Mouse (Mus musculus) testis, adult 10 weeks (tissue): ENCODE results near the gene Por. TPM values are rescaled to one million over a fixed set of nuclear protein-coding genes. Genes with fewer than 3 reads are reported as not detected.

Experiments used
- polyA plus RNA-seq: library from polyadenylated mRNA; stranded (reverse); fragments of 350-450 nt; fragmentation: Illumina TruSeq; extraction: RNeasy Lipid Tissue Mini Kit (QIAGEN cat#74804); gene quantifications from one replicate; pipeline ENCODE4 v1.2.3, GENCODE M21; 2014; ENCODE audit warnings: low read depth, low replicate concordance

Gene Por
- polyA plus RNA-seq = 6.5 TPM

GRCm38 (mm10) chr5:135669741-135670275, at the start of gene Por:
Gene Por, plus strand, starts transcription at chr5:135670033.

GRCm38 (mm10) chr5:135632117-135632796, 37.6 kb upstream of the Por start, which contains the start of gene Rhbdd2:
Gene Rhbdd2, plus strand, starts transcription at chr5:135632618.

DNA sequence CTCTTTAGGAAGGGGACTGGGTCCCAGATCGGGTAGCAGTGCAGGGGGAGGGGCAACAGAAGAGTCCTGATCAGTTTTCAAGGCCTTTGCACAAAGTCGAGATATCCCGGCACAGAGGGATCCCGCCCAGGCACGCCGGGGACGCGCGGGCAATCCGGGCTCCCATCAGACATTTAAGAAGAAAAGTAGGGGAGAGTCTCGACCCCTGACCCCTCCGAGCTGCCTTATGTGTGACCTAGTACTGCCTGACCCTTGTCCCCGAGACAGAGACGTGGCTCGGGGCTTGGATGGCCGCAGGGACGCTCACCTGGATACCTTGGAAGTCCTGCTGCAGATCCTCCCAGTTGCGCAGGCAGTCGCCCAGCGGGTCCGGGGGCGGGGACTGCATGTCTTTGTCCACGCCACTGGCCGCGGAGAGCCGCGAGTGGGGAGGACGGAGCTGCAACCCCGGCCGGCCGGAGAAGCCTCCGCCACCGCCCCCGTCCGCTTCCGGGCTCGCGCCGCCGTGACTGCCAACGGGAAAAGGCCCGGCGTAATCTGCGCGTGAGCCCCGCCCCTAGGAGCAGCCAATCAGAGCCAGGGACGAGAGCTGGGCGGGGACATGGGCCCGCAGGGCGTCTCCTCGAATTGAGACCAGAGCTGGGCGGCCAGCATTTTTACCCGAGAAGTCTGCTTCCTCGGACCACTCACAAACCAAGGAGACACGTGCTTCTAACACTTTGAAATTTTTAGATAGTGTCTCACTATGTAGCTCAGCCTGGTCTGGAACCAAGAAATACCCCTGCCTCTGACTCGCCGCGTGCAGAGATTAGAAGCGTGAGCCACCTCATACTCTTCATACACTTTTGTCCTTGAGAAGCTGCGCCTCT, 74.1 kb downstream of the Por start, which contains the start of gene Tmem120a:
TSS of gene Tmem120a (minus strand) at position 708 of the 869 bp plus-strand sequence.

DNA sequence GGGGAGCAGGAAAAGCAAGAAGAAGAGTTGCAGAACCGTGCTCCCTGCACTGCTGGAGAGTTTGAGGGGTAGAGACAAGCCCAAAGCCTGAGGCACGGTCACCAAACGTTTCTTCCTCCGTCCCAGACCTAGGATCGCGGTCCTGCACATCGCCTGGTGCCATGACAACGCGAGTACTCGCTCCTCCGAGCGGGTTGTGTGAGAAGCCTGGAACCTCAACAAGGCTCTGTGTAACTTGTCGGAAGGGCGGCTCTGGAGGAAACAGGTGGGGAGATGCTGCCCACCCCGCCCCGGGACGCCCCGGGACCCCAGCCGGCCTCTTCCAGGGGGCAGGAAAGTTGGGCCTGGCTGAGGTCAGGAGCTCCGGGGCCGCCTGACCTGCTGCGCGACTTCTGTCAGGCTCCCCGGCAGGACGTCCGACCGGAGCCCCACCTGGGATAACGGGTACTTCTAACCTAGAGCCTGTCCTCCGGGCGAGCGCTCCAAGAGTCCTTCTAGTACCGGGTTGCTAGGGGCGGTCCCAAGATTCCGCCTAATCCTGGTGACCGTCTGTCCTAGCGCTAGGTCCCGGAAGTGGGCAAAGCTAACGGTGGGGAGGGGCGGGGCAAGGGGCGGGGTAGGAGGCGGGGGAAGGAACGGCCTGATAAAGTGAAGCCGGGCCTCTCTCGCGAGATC, 108.1 kb downstream of the Por start, which contains the start of gene Styxl1:
TSS of gene Styxl1 (minus strand) at position 590 of the 675 bp plus-strand sequence.

GRCm38 (mm10) chr5:135778471-135779445, 108.9 kb downstream of the Por start, which contains the start of gene Mdh2:
Gene Mdh2, plus strand, starts transcription at chr5:135778480.

Other genes starting within 250 kb of the Por start
- gene Hip1, start 124.9 kb upstream of the Por start, polyA plus RNA-seq = 7.3 TPM
- gene Ccl26, start 106.5 kb upstream of the Por start, polyA plus RNA-seq = not detected
- gene Ccl24, start 97.0 kb upstream of the Por start, polyA plus RNA-seq = 0.27 TPM
- gene Rhbdd2, start 37.4 kb upstream of the Por start, polyA plus RNA-seq = 8.4 TPM
- gene Tmem120a, start 74.4 kb downstream of the Por start, polyA plus RNA-seq = 22.3 TPM
- gene Styxl1, start 108.4 kb downstream of the Por start, polyA plus RNA-seq = 84.2 TPM
- 7.6 TPM for gene Mdh2, start 108.4 kb downstream of the Por start, polyA plus RNA-seq
- gene Srrm3, start 136.9 kb downstream of the Por start, polyA plus RNA-seq = 0.04 TPM
- 0.99 TPM for gene Hspb1, start 217.9 kb downstream of the Por start, polyA plus RNA-seq